Mouse (Mus musculus) right cerebral cortex, postnatal 25 days (tissue): ENCODE measurements around the gene Ltbp1.
A peak's percentile ranks its signal among the peaks of the same experiment; 100 is the strongest.

Experiments
- DNase-seq: peaks from one replicate; pipeline ENCODE4 v3.0.0; 2022

The Ltbp1 gene

GRCm38 (mm10) chr17:75005685-75006680 lies 615 bp downstream of the Ltbp1 start:
- peak; percentile 29 for DNase-seq

- DNase-seq: no peak
Observed at GRCm38 (mm10) chr17:75010955-75011354, 5.6 kb downstream of the Ltbp1 start.

DNA sequence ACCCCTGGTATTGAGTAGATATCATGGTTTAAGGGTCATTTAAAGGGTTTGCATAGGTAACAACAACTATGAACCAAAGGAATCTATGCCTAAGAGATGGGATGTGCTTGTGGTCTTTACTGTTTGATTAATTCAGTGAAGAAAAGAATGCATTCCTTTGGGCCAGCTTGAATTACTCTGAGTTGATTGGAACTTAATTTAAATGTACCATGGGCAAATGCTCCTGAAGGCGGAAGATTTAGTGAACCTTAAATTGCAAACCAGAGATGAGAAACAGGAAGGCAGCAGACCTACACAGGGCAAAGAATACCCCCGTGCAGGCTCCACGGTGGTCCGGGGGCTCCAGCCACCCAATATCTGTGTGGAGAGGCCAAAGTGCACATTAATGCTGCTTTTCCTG lies 7.8 kb downstream of the Ltbp1 start:
- DNase-seq: no peak

GRCm38 (mm10) chr17:75013868-75014267 lies 8.5 kb downstream of the Ltbp1 start:
- DNase-seq: peak; percentile 22

- no peak for DNase-seq
Observed at GRCm38 (mm10) chr17:75014601-75015356, 9.4 kb downstream of the Ltbp1 start.

- no peak for DNase-seq
Observed at GRCm38 (mm10) chr17:75015546-75015945, 10.2 kb downstream of the Ltbp1 start.

GRCm38 (mm10) chr17:75017423-75017822 lies 12.1 kb downstream of the Ltbp1 start:
- no peak for DNase-seq

- DNase-seq: no peak
Observed at GRCm38 (mm10) chr17:75018142-75018541, 12.8 kb downstream of the Ltbp1 start.

GRCm38 (mm10) chr17:75020026-75020425 lies 14.7 kb downstream of the Ltbp1 start:
- DNase-seq: no peak

DNA sequence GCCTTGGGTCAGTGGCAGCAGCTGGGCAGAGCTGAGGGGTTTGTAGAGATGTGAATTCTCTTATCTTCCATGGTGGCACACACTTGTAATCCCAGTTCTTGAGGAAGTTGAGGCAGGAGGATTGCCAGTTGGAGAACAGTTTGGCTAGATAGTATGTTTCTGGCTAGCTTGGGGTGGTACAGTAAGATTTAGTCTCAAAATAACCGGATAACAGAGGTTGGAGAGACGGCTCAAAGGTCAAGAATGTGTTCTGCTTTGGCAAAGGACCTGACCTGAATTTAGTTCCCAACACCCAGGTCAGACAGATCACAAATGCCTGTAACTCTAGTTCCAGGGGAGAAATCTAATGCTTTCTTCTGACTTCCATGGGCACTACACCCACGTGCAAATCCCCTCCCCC lies 15.3 kb downstream of the Ltbp1 start:
- DNase-seq: no peak

GRCm38 (mm10) chr17:75027358-75028131 lies 22.2 kb downstream of the Ltbp1 start:
- DNase-seq: peak; percentile 11

GRCm38 (mm10) chr17:75033356-75033755 lies 28.0 kb downstream of the Ltbp1 start:
- no peak for DNase-seq

DNA sequence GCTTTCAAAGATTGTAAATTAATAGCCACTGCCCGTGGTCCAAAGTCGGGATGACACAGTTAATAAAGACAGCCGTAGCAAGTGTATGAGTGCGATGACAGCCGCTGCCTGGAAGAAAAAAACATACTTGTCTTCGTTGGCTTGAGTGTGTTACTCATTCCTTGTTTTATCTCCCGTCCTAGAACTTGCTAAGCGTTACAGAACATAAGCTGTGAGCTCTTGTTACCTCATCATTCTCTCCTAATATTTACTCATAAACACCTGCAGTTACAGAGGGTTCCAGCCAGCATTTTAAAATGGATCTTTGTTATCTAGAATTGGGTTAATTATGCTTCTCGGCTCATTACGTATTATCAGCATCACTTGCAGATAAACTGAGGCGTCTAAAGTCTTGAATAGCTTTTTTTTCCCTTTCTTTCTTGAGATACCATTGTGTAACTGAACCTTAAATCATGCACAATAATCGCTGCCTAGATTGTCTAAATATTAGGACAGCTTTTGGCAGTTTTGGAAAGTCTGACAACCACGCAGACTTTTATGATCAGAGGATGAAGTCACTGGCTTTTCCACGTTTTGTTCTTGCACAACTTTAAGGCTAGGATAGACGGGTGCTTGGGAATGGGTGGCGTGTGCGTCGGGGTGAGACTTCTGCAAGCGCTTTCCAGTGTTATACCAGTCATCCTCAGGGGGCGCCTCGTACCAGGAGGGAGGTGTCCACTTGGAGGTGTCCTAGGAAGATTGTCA lies 28.7 kb downstream of the Ltbp1 start:
- no peak for DNase-seq

DNA sequence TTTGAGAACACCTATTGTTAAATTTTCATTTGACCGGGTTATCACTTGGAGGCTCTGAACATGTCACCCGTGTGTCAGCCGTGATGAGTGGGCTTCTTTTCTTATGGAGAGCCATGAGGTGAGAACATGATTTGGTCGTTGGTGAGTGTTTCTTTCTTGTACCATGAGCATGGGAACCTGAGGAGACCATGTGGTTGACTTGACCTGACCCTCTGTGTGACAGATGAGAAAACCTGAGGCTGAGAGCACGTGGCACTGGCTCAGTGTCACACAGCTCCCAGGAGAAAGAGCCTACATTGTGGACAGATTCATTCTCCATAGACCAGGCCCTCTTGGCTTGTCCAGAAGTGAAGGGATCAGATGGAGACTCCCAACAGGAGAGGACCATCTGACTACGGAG lies 31.5 kb downstream of the Ltbp1 start:
- no peak for DNase-seq

DNA sequence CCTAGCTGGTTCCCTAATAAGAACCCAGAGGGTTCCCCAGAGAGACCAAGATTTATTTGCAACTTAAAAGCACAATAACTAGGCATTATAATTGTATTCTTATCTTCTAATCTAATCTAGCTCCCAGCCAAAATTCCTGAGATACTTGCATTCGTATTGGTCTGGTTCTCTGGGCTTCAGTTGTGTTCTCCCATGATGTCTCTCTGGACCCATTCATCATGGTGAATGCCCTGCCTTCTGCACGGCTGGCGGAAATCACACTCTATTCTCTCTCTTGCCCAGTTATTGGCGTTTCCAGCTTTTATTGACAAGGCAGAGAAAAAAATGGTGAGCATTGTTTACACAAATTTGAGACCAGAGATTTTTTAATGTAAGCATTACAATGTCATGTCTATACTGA lies 33.6 kb downstream of the Ltbp1 start:
- no peak for DNase-seq

DNA sequence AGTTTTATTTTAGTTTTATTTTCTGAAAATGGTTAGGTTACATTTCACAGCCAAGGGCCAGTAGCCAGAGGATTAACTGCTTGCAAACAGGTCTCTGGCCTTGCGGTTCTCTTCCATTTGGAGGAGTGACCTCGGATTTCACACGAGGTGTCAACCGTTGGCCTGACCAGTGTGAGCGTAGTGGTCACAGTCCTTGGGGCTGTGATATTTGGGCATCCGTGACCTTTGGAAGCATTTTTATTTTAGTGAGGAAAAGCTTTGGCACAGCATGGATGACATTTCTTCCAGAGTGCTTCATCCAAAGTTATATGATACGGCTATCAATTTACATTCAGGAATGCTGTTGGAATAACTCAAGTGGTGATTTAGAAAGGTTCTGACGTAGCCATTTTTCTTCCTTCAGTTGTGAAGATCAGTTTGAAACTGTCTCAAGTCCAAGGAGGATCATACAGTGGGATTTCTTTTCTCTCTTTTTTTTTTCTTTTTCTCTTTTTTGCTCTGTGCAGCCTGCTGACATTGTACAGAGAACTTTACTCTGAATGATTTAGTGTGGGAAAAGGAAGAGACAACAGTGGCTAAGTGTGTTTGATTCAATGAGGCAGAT lies 44.1 kb downstream of the Ltbp1 start:
- no peak for DNase-seq

DNA sequence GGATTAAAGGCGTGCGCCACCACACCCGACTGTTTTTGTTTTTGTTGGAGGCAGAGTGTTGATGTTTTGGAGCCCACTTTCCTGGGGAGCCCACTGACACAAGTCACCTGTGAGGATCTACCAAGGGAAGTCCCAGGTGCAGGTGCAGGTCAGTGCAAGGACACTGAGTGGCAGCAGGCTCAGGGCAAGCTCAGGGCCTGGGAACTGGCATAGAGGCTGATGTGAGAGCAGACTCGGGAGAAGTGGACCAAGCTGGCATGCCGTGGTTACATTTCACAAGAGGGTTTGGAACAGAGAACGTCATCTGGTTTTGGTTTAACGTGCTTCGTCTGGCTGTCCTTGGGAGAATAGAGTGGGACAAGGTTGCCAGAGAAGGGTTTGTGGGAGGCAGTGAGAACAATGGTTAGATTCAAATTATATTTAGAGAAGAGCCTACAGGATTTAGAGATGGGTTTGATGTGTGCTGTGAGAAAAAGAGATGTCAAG lies 46.1 kb downstream of the Ltbp1 start:
- DNase-seq: no peak

- no peak for DNase-seq
Observed at GRCm38 (mm10) chr17:75055235-75055634, 49.9 kb downstream of the Ltbp1 start.

DNA sequence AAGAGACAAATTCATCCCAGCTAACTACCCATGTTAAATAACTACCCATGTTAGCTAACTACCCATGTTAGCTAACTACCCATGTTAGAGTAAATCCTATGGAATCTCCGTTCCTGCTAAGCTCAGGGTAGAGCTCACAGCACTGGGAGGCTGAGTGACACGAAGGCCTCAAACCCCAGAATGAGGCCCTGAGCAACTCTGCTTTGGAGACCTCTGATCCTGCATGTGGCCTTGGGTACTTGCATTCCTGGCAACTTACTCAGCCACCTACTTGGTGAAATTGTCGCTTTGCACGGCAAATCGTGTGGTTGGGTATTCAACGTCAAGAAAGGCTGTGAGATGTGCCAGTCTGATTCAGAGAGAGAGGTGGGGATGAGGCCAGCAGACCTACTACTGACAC lies 50.6 kb downstream of the Ltbp1 start:
- no peak for DNase-seq

- DNase-seq: no peak
Observed at GRCm38 (mm10) chr17:75056631-75057030, 51.3 kb downstream of the Ltbp1 start.

- no peak for DNase-seq
Observed at GRCm38 (mm10) chr17:75066340-75066739, 61.0 kb downstream of the Ltbp1 start.

- no peak for DNase-seq
Observed at GRCm38 (mm10) chr17:75067314-75067713, 61.9 kb downstream of the Ltbp1 start.
